Mouse (Mus musculus): ENCODE data around the gene Rtbdn. TPM values are rescaled to one million over a fixed set of nuclear protein-coding genes. Genes with fewer than 3 reads are reported as not detected.

Rtbdn gene
- polyA plus RNA-seq, 1 experiment from 2014 or later = 3.3 TPM

DNA sequence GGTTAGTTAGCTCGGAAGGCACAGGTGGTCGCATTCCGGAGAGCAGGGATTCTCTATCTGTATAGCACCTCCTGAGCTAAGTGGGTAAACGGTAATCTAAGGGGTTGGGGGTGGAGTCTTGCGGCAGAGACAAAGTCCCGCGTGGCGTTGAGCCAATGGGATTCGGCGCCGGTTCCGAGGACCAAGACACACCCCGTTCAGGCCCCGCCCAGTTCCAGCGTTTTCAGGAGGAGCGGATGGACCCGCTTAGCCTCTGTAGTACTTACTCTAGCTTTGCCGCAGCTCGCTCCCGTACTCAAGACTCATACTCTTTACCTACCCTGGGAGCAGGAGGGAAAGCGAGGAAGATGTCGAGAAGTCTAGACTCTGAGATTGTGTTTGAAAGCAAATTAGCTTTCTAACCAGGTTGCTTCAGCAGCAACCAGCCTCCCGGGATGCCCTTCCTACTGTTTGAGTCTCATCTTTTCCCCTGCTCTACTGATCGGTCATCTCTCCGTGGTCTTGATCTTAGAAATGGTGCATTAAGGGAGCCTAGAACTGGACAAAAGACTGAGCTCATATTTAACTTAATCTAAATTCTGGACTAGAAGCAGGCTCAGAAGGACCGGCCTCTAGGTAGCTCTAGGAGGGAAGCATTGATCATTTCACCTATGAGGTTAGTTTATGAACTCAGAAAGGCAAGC, 2.2 kb upstream of the Rtbdn start:
- Histone ChIP-seq H3K4me2 (ENCODE audit: low read length) (peak overlapping the region; percentile 76), H3K27me3 (ENCODE audit: control insufficient read depth, insufficient read depth, low read depth, low read length) (peaks cover 9% of the 10 kb centered on the region), H3K27ac (ENCODE audit: low read length) (peak overlapping the region; percentile 86), H3K4me1 (ENCODE audit: control insufficient read depth, insufficient read depth, low read length) (peaks cover 33% of the 10 kb centered on the region), H3K36me3 (ENCODE audit: control insufficient read depth, insufficient read depth, low read length) (no peaks in the 10 kb centered on the region), H3K9me3 (replicated peaks; ENCODE audit: control insufficient read depth, low read length, poor library complexity, severe bottlenecking) (no peaks in the 10 kb centered on the region), H3K4me3 (ENCODE audit: low read depth, low read length) (peak overlapping the region; percentile 81), H3K9ac (ENCODE audit: low read depth, low read length) (peak overlapping the region; percentile 87)
- peak; percentile 30; the same call in 1 of the 2 replicates for ATAC-seq
- 2% methylated on average over 26 of the region's 26 CpGs for WGBS

DNA sequence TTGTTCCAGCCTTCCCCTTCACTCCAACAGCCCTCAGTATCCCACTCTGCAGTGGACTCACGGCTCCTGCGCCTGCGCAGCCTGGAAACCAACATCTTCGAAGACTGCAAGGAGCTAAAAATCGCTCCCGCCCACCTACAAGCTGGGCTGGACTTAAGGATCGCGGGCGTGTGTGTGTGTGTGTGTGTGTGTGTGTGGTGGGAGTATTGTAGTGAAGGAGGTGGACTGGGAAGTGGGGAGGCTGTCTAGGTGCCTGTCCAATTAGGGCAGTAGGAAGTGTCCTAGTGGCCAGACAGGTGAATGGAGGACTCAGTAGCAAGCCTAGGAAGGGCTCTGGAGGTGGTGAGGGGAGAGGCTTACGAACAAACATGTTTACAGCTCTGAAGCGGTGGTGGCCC, 1.6 kb upstream of the Rtbdn start:
- Histone ChIP-seq H3K27ac (ENCODE audit: low read length) (peak overlapping the region; percentile 86), H3K9me3 (replicated peaks; ENCODE audit: control insufficient read depth, low read length, poor library complexity, severe bottlenecking) (no peaks in the 10 kb centered on the region), H3K9ac (ENCODE audit: low read depth, low read length) (peak overlapping the region; percentile 87), H3K4me2 (ENCODE audit: low read length) (peak overlapping the region; percentile 76), H3K4me1 (ENCODE audit: control insufficient read depth, insufficient read depth, low read length) (peaks cover 33% of the 10 kb centered on the region), H3K4me3 (ENCODE audit: low read depth, low read length) (peak overlapping the region; percentile 81), H3K27me3 (ENCODE audit: control insufficient read depth, insufficient read depth, low read depth, low read length) (peaks cover 14% of the 10 kb centered on the region), H3K36me3 (ENCODE audit: control insufficient read depth, insufficient read depth, low read length) (no peaks in the 10 kb centered on the region)
- WGBS = under 1% methylated on average over 11 of the region's 11 CpGs
- ATAC-seq = peak; percentile 70

DNA sequence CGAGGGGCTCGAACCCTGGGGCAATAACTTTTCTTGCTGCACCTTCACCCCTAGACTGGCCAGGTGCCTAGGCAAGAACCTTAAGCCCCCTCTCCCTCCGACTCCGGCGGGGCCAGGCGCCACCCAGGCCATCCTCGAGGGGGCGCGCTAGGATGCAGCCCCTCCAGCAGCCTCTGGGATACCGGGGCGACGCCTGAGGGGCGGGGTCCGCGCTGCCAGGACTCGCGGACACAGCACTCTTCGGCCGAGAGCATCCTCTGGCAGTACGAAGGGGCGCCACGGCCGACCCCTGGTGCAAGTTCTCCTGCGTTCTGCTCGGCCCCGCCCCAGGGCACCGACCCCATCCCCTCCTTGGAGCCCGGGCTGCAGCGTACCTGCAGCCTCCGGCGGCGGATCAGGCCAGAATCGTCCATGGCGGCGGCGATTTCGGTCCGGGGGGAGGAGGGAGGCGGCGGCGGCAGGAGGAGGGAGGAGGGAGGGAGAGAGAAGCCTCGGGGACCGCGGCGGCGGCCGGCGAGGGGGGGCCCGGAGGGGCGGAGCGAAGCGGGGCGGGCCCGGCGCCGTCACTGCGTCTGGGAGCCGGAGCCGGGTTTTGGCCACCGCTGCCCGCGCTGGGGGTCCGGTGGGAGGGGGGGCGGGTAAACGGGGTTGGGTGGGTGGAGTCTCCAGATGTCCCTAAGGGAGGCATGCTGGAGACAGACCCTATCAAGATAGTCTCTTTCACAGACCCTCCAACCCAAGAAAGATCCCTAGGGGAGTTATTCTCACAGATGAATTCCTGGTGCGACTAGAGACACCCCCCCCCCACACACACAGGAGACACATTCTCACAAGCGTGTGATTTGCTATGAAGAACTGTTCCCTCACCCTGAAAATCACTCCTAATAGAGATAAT, 911 bp upstream of the Rtbdn start:
- H3K4me2 ChIP-seq (ENCODE audit: low read length) = peak overlapping the region; percentile 76
- under 1% methylated on average over 25 of the region's 67 CpGs for WGBS
- peak overlapping the region; percentile 86 for H3K27ac ChIP-seq (ENCODE audit: low read length)
- peak; percentile 57 for ATAC-seq
- peak overlapping the region; percentile 87 for H3K9ac ChIP-seq (ENCODE audit: low read depth, low read length)
- peaks cover 17% of the 10 kb centered on the region for H3K27me3 ChIP-seq (ENCODE audit: control insufficient read depth, insufficient read depth, low read depth, low read length)
- no peaks in the 10 kb centered on the region for H3K36me3 ChIP-seq (ENCODE audit: control insufficient read depth, insufficient read depth, low read length)
- peak overlapping the region; percentile 81 for H3K4me3 ChIP-seq (ENCODE audit: low read depth, low read length)
- peaks cover 33% of the 10 kb centered on the region for H3K4me1 ChIP-seq (ENCODE audit: control insufficient read depth, insufficient read depth, low read length)
- no peaks in the 10 kb centered on the region for H3K9me3 ChIP-seq (replicated peaks; ENCODE audit: control insufficient read depth, low read length, poor library complexity, severe bottlenecking)

DNA sequence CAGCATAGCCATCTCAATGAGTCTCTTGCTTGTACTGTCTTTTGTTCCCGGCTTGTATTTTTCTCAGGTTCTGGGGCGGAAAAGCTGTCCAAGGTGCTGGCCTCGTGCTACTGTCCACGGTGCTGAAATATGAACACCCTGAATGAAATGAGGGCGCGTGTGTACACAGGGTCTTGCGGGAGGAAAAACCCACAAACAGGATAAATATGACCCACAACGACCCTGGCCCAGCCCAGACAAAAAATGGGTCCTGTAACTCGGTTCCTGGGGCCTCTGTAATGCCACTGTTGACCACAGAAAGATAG, 402 bp downstream of the Rtbdn start:
- H3K4me1 ChIP-seq (ENCODE audit: control insufficient read depth, insufficient read depth, low read length) = peaks cover 33% of the 10 kb centered on the region
- no peak for ATAC-seq
- 13% methylated on average over 9 of the region's 9 CpGs for WGBS
- peaks cover 17% of the 10 kb centered on the region for H3K27me3 ChIP-seq (ENCODE audit: control insufficient read depth, insufficient read depth, low read depth, low read length)
- H3K4me3 ChIP-seq (ENCODE audit: low read depth, low read length) = peak overlapping the region; percentile 81
- H3K9ac ChIP-seq (ENCODE audit: low read depth, low read length) = peak overlapping the region; percentile 58
- no peaks in the 10 kb centered on the region for H3K9me3 ChIP-seq (replicated peaks; ENCODE audit: control insufficient read depth, low read length, poor library complexity, severe bottlenecking)
- no peaks in the 10 kb centered on the region for H3K36me3 ChIP-seq (ENCODE audit: control insufficient read depth, insufficient read depth, low read length)
- H3K27ac ChIP-seq (ENCODE audit: low read length) = no peak overlapping the region; the same call in 1 of the 2 replicates
- H3K4me2 ChIP-seq (ENCODE audit: low read length) = peak overlapping the region; percentile 76

DNA sequence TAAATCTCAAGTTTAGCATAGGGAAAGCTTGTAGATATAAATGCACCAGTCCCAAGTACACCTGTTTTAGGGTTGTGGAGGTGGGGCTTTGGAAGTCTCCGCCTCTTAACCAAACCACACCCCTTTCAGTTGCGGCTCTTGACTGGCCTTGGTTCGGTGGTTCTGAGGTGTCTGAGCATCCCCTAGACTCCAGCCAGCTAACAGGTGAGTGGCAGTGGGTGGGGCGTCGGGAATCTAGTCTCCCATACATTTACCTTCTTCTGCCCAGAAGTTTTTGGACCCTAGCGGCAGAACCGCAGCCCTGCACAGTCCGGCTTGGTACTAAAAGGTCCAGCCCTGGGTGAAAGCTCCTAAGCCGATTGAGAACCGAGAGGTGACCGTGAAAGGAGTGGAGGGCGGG, 3.0 kb downstream of the Rtbdn start:
- peaks cover 22% of the 10 kb centered on the region; the same call in 1 of the 2 replicates for H3K4me1 ChIP-seq (ENCODE audit: control insufficient read depth, insufficient read depth, low read length)
- H3K27me3 ChIP-seq (ENCODE audit: control insufficient read depth, insufficient read depth, low read depth, low read length) = peaks cover 21% of the 10 kb centered on the region
- WGBS = 13% methylated on average over 12 of the region's 12 CpGs
- no peaks in the 10 kb centered on the region for H3K36me3 ChIP-seq (ENCODE audit: control insufficient read depth, insufficient read depth, low read length)
- no peak overlapping the region for H3K27ac ChIP-seq (ENCODE audit: low read length)
- no peak overlapping the region for H3K4me3 ChIP-seq (ENCODE audit: low read depth, low read length)
- no peak for ATAC-seq
- no peak overlapping the region for H3K9ac ChIP-seq (ENCODE audit: low read depth, low read length)
- H3K4me2 ChIP-seq (ENCODE audit: low read length) = no peak overlapping the region
- no peaks in the 10 kb centered on the region; the same call in 1 of the 2 replicates for H3K9me3 ChIP-seq (replicated peaks; ENCODE audit: control insufficient read depth, low read length, poor library complexity, severe bottlenecking)

DNA sequence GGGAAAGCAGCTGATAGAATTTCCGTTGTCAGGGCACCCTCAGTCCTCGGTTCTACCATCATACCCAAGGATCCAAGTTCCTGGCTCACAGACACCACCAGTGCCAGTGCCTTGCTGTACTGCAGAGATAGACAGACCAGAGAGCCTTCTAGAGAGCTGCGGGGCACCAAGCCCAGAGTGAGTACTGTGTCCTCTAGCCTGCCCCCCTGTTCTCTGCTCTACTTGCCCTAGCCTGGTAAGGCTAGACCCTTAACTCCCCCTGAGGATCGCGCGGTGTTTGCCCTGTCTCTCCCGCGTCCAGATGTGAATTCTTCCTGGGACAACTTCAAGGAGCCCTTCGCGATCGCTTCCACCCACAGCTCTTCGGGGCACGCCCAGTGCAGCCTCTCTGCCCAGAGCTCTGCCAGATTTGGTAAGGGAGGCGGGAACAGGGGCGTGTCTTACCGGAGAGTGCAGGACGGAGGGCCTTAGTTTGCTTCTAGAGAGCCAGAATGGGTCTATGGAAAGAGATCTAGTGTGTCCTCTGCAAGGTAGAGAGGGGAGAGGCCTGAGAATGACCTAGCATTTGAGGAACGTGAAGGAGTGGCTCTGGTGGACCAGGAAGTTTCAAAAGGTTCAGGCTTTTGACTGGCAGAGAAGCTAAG, 5.9 kb downstream of the Rtbdn start:
- Histone ChIP-seq H3K9me3 (replicated peaks; ENCODE audit: control insufficient read depth, low read length, poor library complexity, severe bottlenecking) (no peaks in the 10 kb centered on the region; the same call in 1 of the 2 replicates), H3K4me1 (ENCODE audit: control insufficient read depth, insufficient read depth, low read length) (no peaks in the 10 kb centered on the region), H3K4me2 (ENCODE audit: low read length) (no peak overlapping the region), H3K36me3 (ENCODE audit: control insufficient read depth, insufficient read depth, low read length) (no peaks in the 10 kb centered on the region), H3K4me3 (ENCODE audit: low read depth, low read length) (no peak overlapping the region), H3K9ac (ENCODE audit: low read depth, low read length) (no peak overlapping the region), H3K27ac (ENCODE audit: low read length) (no peak overlapping the region), H3K27me3 (ENCODE audit: control insufficient read depth, insufficient read depth, low read depth, low read length) (peaks cover 21% of the 10 kb centered on the region)
- no peak for ATAC-seq
- 12% methylated on average over 18 of the region's 18 CpGs for WGBS

DNA sequence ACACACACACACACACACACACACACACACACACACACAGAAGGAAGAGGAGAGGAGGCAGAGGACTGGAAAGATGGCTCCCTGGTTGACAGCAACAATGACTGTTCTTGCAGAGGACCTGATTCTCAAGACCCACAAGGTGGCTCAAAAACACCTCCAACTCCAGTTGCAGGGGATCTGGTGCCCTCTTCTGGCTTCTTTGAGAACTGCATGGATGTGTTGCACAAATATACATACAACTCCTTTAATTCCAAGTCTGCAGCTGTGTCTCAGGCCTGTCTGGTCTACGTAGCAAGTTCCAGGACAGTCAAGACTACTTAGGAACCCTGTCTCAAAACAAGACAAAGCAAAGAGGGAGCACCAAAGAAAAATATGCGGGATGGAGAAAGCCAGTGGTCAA, 10.0 kb downstream of the Rtbdn start:
- WGBS = 45% methylated on average over 2 of the region's 2 CpGs
- no peak overlapping the region for H3K4me3 ChIP-seq (ENCODE audit: low read depth, low read length)
- no peaks in the 10 kb centered on the region for H3K4me1 ChIP-seq (ENCODE audit: control insufficient read depth, insufficient read depth, low read length)
- H3K36me3 ChIP-seq (ENCODE audit: control insufficient read depth, insufficient read depth, low read length) = no peaks in the 10 kb centered on the region
- ATAC-seq = no peak
- no peak overlapping the region for H3K4me2 ChIP-seq (ENCODE audit: low read length)
- H3K27ac ChIP-seq (ENCODE audit: low read length) = no peak overlapping the region
- no peaks in the 10 kb centered on the region; the same call in 1 of the 2 replicates for H3K9me3 ChIP-seq (replicated peaks; ENCODE audit: control insufficient read depth, low read length, poor library complexity, severe bottlenecking)
- peaks cover 7% of the 10 kb centered on the region for H3K27me3 ChIP-seq (ENCODE audit: control insufficient read depth, insufficient read depth, low read depth, low read length)
- H3K9ac ChIP-seq (ENCODE audit: low read depth, low read length) = no peak overlapping the region

DNA sequence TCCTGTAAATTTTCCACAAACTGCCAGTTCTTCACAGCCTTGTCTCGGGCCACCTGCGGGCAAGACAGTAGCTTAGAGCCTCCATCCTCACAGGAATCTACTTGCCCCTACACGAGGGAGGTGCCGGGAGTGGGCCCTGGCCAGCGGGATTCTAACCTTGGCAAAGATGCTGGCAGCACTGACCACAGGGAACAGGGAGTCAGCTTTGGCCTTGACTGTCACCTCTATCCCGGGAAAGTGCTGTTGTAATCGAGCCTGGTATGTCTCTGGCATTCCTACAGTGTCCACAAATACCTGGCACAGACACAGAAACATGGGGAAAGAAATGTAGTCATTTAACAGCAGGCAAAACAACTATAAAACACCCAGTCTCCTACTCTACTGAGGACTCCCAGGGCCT, 13.0 kb downstream of the Rtbdn start:
- WGBS = 96% methylated on average over 7 of the region's 7 CpGs
- no peak overlapping the region for H3K9ac ChIP-seq (ENCODE audit: low read depth, low read length)

More for the DNA sequence above, 13.0 kb downstream of the Rtbdn start:
- H3K4me2 ChIP-seq (ENCODE audit: low read length) = no peak overlapping the region
- ATAC-seq = no peak
- H3K27ac ChIP-seq (ENCODE audit: low read length) = no peak overlapping the region
- no peaks in the 10 kb centered on the region; the same call in 1 of the 2 replicates for H3K4me1 ChIP-seq (ENCODE audit: control insufficient read depth, insufficient read depth, low read length)
- no peaks in the 10 kb centered on the region for H3K9me3 ChIP-seq (replicated peaks; ENCODE audit: control insufficient read depth, low read length, poor library complexity, severe bottlenecking)
- H3K4me3 ChIP-seq (ENCODE audit: low read depth, low read length) = no peak overlapping the region
- no peaks in the 10 kb centered on the region for H3K27me3 ChIP-seq (ENCODE audit: control insufficient read depth, insufficient read depth, low read depth, low read length)
- H3K36me3 ChIP-seq (ENCODE audit: control insufficient read depth, insufficient read depth, low read length) = no peaks in the 10 kb centered on the region
